Mouse (Mus musculus): ENCODE measurements around the gene Metap1. TPM values are rescaled to one million over a fixed set of nuclear protein-coding genes. Genes with fewer than 3 reads are reported as not detected.

Metap1 gene
- total RNA-seq, 2 experiments from 2014 or later = 43.8 to 45.0 TPM

DNA sequence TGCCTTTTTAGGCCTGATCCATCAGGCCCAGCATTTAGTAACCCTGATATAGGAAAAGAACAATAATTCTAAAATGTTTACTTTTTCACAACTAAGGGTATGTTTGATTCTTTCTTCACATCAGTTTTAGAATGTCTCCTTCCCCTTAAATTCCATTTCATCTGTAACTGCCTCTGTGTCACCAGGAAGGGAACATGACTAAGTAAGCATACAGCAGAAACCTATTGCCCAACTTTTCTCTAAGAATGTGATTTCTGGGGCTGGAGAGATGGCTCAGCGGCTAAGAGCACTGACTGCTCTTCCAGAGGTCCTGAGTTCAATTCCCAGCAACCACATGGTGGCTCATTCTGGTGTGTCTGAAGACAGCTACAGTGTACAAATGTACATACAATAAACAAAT, 35.1 kb downstream of the Metap1 start:
- no peak for DNase-seq (ENCODE audit: low spot score in 2 of 2)

DNA sequence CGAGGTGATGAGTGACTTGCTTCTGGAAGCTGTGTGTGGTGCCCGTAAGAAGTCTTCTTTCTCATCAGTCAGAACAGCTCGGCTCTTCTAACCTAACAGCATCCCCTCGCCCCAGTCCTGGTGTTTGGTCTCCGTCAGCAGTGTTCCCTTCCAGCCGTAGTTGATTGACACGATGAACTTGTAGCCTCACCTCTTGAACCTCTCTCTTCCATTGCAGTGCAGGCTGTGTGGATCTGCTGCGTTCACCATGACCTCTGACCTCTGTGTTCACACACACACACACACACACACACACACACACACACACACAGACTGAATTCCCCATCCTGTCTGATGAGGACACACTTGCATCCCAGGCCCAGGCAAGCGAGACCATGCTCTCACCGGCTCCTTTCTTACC, 37.1 kb downstream of the Metap1 start:
- no peak for DNase-seq (ENCODE audit: low spot score in 2 of 2)

DNA sequence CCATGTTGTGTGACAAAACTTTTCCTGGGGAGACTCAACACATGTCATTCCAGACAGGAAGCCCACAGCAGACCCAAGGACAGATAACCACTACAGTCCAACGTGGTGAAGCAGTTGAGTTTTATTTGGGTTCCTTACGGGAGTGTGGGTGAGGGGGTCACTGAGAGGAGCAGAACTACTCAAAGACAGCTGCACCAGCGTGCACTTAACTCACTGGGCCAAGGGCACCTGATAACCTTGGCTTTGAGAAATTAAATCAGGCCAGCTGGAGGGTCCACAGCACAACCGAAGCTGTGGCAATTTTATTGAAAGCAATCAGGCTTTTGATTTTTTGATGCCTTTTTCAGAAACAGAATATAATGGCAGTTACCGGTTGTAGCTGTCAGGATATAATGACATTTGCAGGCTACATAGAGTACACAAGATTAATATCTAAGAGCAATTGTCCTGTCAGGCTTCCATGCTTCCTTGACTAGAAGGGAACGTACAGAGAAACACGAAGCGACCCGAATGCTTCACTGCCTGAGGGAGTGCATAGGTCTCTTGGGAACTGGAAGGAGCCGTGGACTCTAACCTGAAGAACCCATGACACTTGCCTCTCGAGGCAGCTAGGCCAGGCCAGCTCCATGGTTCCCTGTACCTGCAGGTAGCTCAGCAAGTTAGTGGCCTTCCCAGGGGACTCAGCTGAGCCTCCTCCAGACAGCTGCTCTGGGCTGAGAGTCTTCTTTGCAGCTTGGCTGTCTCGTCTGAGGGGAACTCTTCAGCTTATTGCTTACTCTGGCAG, 41.0 kb downstream of the Metap1 start:
- DNase-seq (ENCODE audit: low spot score in 2 of 2) = no peak

DNA sequence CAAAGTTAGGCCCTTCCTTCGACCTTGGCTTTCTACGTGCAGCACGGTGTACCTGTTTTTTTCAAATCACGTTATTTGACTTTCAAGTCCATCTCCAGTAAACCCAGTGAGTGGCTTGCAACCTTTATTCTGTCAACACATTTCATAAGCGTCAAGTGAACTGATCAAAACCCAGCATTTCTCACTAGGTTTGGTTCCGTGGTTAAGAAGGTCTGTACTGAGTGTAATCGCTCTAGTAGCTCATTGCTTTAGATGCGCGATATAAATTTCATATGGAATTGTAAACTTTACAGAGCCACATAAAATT, 45.9 kb downstream of the Metap1 start:
- no peak for DNase-seq (ENCODE audit: low spot score in 2 of 2)

DNA sequence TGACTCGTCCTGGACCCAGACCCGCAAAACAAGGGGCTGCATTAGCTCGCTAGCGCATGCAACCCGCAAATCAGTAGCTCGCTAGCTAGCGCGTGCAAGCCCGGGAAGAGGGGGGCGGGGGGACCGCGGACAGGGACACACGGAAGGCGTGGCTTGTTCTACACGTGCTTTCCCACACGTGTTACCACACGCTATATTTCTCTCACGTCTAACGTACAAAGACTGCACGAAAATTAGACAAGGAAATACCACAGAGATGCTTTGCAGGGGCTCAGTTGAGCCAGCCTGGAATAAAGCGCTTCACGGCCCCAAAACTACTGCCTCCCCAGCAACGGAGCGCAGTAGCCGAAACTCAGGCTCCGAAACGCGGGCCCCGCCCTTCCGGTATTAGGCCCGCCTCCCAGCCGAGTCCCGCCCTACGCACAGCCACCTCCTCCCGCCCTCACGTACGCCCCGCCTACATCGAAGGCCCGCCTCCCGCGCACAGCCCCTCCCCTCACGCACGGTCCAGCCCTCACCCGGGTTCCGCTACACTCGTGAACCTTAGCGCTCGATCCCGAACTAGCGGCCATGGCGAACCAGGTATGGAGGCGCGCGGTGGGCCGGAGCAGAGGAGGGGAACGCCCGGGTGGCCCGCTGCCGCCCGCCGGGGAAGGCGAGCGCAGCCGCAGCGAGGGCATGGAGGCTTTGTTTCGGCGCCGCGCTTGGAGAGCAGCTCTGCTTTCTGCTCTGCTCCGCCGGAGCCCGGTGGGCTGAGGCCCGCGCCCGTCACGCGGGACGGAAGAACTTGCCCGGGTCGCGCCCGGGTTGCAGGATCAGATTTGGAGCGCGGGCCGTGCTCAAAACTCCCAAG, 46.5 kb downstream of the Metap1 start, which contains the start of gene Adh5:
TSS of gene Adh5 (plus strand) at position 482 of the 853 bp plus-strand sequence.
- DNase-seq (ENCODE audit: low spot score in 2 of 2) = peak; percentile 81 to 91

DNA sequence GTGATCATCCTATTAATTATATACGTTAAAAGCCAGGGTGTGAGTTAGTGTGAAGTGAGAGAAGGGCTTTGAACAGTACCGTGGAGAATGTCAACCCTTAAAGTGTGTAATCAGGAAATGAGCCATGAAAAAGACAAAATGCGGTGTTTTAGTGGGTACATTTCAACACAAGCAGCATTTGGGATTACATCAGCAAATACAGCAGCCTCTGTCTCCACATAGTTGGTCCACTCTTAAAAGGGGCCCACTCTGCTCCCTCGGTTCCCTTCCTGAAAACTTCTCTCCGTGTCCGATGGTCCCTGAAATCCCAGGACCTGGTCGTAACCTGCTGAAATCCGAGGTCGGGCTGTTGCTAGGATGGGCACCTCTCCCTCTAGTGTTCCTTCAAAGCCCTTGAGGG, 47.1 kb downstream of the Metap1 start:
- DNase-seq (ENCODE audit: low spot score in 2 of 2) = no peak

DNA sequence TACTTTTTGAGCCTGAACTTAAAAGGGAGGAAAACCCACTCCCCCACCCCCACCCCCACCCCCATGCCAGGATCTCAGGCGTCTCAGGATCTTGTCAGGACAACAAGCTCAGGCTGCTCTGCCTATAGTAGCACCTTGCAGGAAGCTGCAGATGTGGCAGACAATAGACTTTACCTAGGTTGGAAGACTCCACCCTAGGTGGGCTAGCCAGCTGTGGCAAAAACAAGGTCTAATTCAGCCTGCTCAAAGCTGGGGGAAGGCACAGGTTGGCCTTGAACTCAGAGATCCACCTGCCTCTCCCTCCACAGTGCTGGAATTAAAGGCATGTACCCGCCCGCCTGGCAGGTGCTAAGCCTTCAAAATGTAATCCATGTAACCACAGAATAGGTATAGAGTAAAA, 50.6 kb downstream of the Metap1 start:
- no peak for DNase-seq (ENCODE audit: low spot score in 2 of 2)

DNA sequence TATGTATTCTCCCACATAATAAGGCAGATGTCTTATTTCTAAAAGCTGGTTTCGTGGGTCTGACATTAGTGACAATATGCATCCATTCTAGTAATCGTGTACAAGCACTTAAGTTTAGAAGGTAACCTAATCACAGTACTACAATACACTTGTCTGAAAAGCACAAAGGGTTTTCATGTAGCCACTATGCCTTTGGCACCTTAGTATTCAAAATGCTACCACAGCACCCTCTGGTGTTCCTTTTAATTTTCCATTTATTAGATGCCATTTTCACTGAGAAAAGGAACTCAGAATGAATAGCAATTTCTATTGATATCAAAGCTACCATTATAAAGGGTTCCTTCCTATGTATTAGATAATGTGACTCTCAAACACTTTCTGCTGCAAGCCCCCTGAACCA, 57.5 kb downstream of the Metap1 start:
- DNase-seq (ENCODE audit: low spot score in 2 of 2) = peak in 1 of 2 experiments; percentile 52

DNA sequence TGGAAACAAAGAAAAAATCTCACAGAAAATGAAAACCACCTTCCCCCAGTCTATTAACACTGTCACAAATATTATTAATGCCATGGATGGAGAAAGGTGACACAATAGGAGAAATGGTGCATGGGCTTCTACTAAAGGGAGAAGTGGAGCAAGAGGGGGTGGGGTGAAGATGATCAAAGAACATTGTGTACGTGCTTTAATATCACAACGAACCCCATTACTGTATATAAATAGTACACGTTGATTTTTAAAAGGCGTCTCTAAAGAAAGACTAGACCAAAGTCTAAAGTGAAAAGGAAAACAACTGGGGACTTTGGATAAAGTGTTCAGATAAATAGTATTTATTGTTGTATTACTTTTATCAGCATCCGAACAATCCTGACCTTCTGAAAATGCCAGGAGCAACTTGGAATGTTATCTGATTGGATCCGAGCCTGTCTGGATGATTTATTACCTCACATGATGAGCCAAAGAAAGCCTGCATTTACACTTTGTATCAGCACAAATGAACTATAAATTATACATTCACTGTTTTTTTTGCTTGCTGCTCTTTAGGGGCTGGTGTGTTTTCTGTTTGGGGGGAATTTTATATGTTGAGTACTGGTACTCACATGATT, 58.8 kb downstream of the Metap1 start:
- DNase-seq (ENCODE audit: low spot score in 2 of 2) = no peak

DNA sequence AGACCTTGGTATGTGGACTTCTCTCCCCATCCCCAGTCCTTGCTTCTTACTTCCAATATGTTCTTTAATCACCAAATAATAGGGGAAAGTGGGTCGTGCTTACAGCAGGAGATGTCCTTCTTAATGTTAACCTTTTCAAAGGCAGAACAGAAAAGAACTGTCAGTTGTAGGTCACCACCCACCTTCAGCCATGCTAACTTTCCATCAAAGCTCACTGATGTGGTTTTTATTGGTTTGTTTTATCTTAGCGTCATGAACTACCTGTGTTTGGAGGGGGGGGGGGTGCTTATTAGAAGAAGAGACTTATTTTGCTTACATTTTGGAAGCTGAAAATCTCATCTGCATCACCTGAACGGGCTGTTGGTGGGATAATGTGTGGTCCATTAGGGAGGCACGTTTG, 65.1 kb downstream of the Metap1 start:
- no peak for DNase-seq (ENCODE audit: low spot score in 2 of 2)

DNA sequence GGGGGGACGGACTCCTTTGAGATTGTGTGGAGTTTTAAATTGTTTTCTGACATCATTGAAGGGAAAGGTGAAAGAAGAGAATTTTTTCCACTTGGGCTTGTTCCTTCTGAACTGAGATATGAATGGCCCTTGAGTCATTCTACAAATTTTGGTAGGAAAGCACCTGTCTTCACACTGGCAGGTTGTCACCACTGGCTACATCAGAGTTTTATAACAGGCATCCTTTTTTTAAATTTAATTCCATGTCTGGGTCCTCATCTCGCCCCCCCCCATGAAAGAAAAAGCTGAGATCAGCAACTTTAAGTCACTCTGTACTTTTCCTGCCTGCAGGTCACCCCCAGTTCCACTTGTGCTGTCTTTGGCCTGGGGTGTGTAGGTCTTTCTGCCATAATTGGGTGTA, 65.7 kb downstream of the Metap1 start:
- no peak for DNase-seq (ENCODE audit: low spot score in 2 of 2)

DNA sequence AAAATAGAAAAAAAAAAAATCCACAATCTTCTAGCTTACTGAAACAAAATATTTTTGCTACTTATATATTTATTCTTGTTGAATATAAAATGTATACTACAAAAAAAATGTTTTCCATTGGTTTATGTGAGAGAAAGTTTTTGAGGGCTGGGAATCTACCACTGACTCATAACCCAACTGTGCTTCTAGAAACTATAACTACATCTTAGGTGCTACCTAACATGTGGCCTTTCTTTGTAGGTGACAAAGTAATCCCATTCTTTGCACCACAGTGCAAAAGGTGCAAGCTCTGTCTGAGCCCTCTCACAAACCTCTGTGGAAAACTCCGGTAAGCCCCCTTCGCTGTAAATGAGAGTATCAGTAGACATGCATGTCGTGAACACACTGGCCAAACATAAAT, 68.9 kb downstream of the Metap1 start:
- DNase-seq (ENCODE audit: low spot score in 2 of 2) = no peak

DNA sequence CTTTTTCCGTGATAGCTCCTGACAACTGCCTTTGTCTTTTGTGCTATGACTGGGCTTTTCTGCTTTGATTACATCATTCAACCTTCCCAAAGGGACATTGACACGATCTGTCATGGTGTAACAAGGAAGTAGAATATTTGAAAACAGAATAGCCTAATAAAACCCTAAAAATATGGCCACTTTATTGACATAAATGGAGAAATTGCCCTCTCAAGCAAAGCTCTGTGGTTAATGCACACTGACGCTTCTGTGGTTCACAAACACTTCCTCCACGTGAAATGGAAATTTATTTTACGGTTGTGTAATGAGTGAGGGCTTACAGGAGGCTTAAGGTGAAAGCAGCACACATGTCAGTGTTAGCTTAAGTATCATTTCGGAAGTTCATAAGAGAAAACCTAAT, 69.9 kb downstream of the Metap1 start:
- no peak for DNase-seq (ENCODE audit: low spot score in 2 of 2)

DNA sequence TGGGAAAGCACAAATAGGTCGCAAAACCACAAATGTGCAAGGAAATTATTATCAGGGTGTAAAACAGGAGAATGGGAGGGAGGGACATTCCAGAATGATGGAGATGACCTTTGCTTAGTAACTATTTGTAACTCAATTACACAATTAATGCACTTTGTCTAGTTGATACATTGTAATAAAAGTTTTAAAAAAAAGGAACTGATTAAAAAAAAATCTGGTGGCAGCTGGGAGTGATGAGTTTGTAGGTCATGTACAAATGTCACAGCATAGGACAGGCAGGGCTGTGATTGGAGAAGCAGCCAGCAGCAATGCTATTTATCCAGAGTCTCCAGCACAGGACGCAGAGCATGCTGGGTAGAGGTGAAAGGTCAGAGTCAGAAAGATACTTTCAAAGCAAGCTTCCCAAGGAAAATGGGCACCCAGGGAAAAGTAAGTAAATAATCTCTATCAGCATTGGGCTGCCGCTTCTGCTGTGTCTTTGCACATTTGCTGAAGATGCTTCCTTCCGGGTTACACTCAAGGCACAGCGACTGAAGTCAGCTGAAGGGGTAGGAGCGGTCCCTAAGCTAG, 74.1 kb downstream of the Metap1 start, which contains the start of gene Adh4:
TSS of gene Adh4 (plus strand) at position 346 of the 570 bp plus-strand sequence.
- no peak for DNase-seq (ENCODE audit: low spot score in 2 of 2)

DNA sequence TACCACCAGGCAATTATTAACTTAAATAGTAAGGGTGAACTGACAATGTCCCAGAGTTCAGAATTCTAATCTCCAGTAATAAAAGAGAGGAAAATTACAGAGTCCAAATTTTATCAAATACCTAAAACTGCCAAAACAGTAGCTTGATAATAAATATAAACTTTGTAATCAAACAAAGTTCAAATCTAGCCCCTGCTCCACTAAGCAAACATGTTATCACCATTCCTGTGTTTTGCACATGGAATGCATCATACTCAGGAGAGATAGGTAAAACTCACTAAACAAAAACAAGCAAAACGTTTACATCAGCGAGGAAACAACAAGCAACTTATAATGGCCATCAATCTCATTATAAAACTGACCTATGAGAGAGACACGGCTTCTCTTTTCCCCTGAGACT, 79.1 kb downstream of the Metap1 start:
- no peak for DNase-seq (ENCODE audit: low spot score in 2 of 2)

DNA sequence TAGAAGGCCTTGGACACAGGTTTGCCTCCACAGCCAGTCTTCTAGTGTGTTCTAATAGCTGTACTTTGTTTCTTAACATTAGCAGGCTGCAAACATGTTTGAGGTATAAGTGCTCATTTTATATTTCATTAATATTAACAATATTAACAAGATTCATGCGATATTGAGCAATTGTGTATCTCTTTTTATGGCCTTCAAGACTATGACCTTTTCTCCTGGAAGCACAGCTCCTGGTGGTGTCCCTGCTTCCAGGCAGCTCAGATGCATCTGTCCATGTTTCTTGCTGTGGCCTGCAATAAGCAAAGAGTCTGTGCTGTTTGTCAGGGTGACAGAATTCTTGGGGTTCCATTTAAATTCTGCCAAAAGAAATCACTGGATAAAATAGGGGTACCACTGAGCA, 79.7 kb downstream of the Metap1 start:
- DNase-seq (ENCODE audit: low spot score in 2 of 2) = no peak

Small RNA genes within 50 kb of the gene (microRNA-seq; reads per million reads assigned to microRNA genes)
- gene Mir1956 = 0.39 to 0.49 reads per million in 2 experiments

Other genes starting within 250 kb of the Metap1 start
- under 1 TPM; 0.53 to 0.74 TPM for gene Adh1, start 228.5 kb downstream of the Metap1 start, total RNA-seq (2021)
- not detected for gene Adh6a, start 176.2 kb downstream of the Metap1 start, total RNA-seq (2021)
- gene Adh6b, start 147.7 kb downstream of the Metap1 start, total RNA-seq (2021) = under 1 TPM in 1 of 2 experiments, not detected in 1; 0.17 TPM
- gene Adh4, start 74.0 kb downstream of the Metap1 start, total RNA-seq (2021) = not detected
- 10 to 100 TPM; 64.0 to 72.6 TPM for gene Adh5, start 46.4 kb downstream of the Metap1 start, total RNA-seq (2021)
- gene Eif4e, start 36.7 kb upstream of the Metap1 start, total RNA-seq (2021) = 100 to 1,000 TPM; 191 to 202 TPM

Data from layer of hippocampus, adult 18-20 months (tissue).